Mouse (Mus musculus) heart, postnatal 0 days (tissue): ENCODE measurements around the gene Top2a. TPM values are rescaled to one million over a fixed set of nuclear protein-coding genes. Genes with fewer than 3 reads are reported as not detected.

ENCODE experiments used
- ATAC-seq: fragments of 200-750 bp; cut with Nextera tagmentation; 2 replicates; pipeline ENCODE4 v1.8.0; 2017; ENCODE audit warnings: low read depth, moderate number of reproducible peaks, moderate library complexity; ENCODE audit not compliant: insufficient read depth
- DNase-seq: peaks from one replicate; pipeline ENCODE4 v3.0.0-alpha.2; 2016; ENCODE audit warnings: low spot score
- H3K27ac ChIP-seq: fragments of 300-500 bp; sonication (generic); 2 replicates; pipeline ENCODE4 v1.5.1; 2014; ENCODE audit warnings: low read depth, mild to moderate bottlenecking
- H3K27me3 ChIP-seq: fragments of 300-500 bp; sonication (generic); 2 replicates; pipeline ENCODE4 v1.6.1; 2014; ENCODE audit warnings: low read length, mixed read lengths; ENCODE audit not compliant: control insufficient read depth, insufficient read depth
- H3K36me3 ChIP-seq: fragments of 300-500 bp; sonication (generic); replicated peaks from 2 replicates; pipeline ENCODE4 v1.6.1; 2014; ENCODE audit warnings: low read length, mixed read lengths; ENCODE audit not compliant: control insufficient read depth, insufficient read depth
- H3K4me1 ChIP-seq: fragments of 300-500 bp; sonication (generic); 2 replicates; pipeline ENCODE4 v1.6.1; 2014; ENCODE audit warnings: antibody characterized with exemption; ENCODE audit not compliant: control insufficient read depth, insufficient read depth
- H3K4me2 ChIP-seq: fragments of 300-500 bp; sonication (generic); 2 replicates; pipeline ENCODE4 v1.6.1; 2014; ENCODE audit warnings: low read depth, mild to moderate bottlenecking, low read length, moderate library complexity
- H3K4me3 ChIP-seq: fragments of 300-500 bp; sonication (generic); 2 replicates; pipeline ENCODE4 v1.5.1; 2014; ENCODE audit warnings: low read depth, low read length
- H3K9ac ChIP-seq: fragments of 300-500 bp; sonication (generic); replicated peaks from 2 replicates; pipeline ENCODE4 v1.6.1; 2014; ENCODE audit warnings: low read depth, low read length, mixed read lengths
- H3K9me3 ChIP-seq: fragments of 300-500 bp; sonication (generic); replicated peaks from 2 replicates; pipeline ENCODE4 v1.6.1; 2016; ENCODE audit warnings: low read length; ENCODE audit not compliant: control insufficient read depth
- CTCF ChIP-seq: IDR thresholded peaks from 2 replicates; pipeline ENCODE4 v1.5.1; 2016; ENCODE audit warnings: antibody characterized with exemption, control low read depth, low read depth
- EP300 ChIP-seq: IDR thresholded peaks from 2 replicates; pipeline ENCODE4 v1.6.1; 2016; ENCODE audit warnings: antibody characterized with exemption, low read depth
- WGBS: fragments of 180-500 bp; shearing (Covaris S2); extraction: QIAGEN DNeasy Blood & Tissue Kit; methylation state at CpG from one replicate; pipeline ENCODE4 v1.1.7; 2014; 5-methylcytosine and 5-hydroxymethylcytosine counted together
- polyA plus RNA-seq: library from polyadenylated mRNA; unstranded; fragments of >200 nt; fragmentation: Nextera tagmentation; extraction: Ambion mirVana; gene quantifications from 2 replicates; pipeline ENCODE4 v1.2.1, GENCODE M21; 2015
- total RNA-seq: library from RNA; depleted of rRNA; stranded (reverse); fragments of >200 nt; gene quantifications from 2 replicates; pipeline ENCODE4 v1.2.3, GENCODE M21; 2014; ENCODE audit warnings: low replicate concordance

The Top2a gene
- total and polyA plus RNA-seq, 2 experiments from 2014 or later = 38.2 to 52.9 TPM

DNA sequence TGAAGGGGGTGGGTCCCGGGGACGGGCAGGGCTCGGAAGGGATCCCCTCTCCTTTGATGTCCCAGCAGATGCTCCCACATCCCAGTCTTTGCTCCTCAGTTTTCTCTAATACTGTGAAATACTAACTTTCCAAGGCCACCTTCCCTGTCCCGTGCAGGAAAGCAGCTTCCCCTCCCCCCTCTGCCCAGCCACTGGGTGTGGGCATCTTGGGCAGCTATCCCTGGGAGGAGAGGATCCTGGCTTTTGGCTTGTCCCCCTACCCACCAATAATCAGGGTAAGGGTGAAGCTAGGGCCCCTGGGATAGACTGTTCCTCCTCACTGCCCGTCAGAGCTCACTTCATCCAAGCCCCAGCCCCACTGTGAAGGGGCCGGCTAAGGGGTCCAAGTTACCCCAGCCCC is 49.8 kb downstream of the Top2a start:
- TF ChIP-seq EP300 (no peak), CTCF (no peak)
- Histone ChIP-seq H3K36me3 (peaks cover 50% of the 10 kb centered on the region), H3K27ac (no peak overlapping the region), H3K27me3 (no peaks in the 10 kb centered on the region), H3K4me2 (no peak overlapping the region), H3K4me1 (peaks cover 13% of the 10 kb centered on the region; the same call in 1 of the 2 replicates), H3K4me3 (no peak overlapping the region), H3K9me3 (no peaks in the 10 kb centered on the region), H3K9ac (no peak overlapping the region)
- ATAC-seq = no peak
- WGBS = 87% methylated on average over 6 of the region's 6 CpGs
- DNase-seq = no peak

DNA sequence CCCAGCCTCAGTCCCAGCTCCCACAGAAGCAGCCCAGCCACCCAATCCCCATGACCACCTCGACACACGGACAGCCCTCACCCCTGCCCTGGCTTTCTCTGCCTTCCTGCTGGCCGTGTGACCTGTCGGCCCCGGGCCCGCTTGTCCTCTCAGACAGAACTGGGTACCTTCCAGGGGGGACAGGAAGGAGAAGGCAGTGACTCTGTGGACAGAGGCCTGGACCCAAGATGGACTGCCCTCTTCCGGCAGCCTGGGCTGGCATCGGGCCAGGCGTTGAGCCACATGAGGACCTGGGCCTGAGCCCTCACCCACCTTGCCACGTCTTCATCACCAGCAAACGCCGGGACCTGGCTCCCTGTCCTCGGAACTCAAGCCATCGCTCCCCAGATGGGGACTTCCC is 50.4 kb downstream of the Top2a start:
- Histone ChIP-seq H3K4me2 (no peak overlapping the region), H3K9ac (no peak overlapping the region), H3K9me3 (no peaks in the 10 kb centered on the region), H3K4me1 (peaks cover 19% of the 10 kb centered on the region), H3K4me3 (no peak overlapping the region), H3K27ac (no peak overlapping the region), H3K27me3 (no peaks in the 10 kb centered on the region), H3K36me3 (peaks cover 51% of the 10 kb centered on the region)
- no peak for ATAC-seq
- WGBS = 67% methylated on average over 14 of the region's 14 CpGs
- TF ChIP-seq CTCF (no peak), EP300 (no peak)
- no peak for DNase-seq

DNA sequence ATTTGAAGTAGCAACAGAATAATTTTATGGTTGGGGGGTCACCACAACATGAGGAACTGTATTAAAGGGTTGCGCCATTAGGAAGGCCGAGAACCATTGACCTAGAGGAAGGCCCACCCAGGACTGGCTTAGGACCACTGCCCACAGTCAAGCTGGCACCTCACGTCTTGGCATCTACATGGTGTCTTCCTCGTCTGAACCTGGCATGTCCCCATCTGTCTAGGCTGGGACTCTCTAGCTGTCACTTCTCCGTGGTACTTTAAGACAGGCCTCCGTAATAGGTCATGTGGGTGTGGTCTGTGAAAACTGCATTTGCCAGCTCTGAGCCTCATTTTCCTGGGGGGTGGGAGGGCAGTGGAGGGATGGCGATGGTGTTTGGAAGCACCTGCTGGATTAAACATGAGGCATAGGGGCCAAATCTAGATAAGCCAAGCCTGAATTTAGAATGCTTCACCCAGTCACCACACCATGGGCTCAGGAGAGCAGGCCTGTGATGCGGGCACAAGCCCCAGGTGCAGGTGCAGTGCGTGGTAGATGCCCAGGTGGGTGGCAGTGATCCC is 51.1 kb downstream of the Top2a start:
- ATAC-seq = no peak
- Histone ChIP-seq H3K27ac (no peak overlapping the region), H3K36me3 (peaks cover 58% of the 10 kb centered on the region), H3K9ac (no peak overlapping the region), H3K4me2 (no peak overlapping the region), H3K27me3 (no peaks in the 10 kb centered on the region), H3K9me3 (no peaks in the 10 kb centered on the region), H3K4me1 (peaks cover 21% of the 10 kb centered on the region), H3K4me3 (no peak overlapping the region)
- TF ChIP-seq EP300 = no peak
- no peak for TF ChIP-seq CTCF
- 83% methylated on average over 9 of the region's 9 CpGs for WGBS
- no peak for DNase-seq

DNA sequence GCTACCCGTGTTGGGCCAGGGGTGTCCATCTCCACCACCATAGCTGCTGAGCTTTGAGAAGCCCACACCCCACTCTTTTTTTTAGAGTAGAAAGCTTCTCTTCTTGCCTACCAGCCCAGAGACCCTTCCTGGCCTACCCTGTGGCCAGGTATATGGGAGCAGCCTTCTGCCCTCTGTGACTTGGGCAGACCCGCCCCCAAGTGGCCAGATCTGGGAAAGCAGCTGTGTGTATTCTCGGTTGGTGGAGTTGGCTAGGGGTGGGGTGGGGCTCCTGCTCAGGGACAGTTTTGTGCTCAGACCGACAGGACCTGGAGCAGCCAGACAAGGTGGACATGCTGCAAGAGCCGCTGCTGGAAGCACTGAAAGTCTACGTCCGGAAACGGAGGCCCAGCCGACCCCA is 51.8 kb downstream of the Top2a start:
- no peak overlapping the region for H3K4me2 ChIP-seq
- no peak overlapping the region for H3K9ac ChIP-seq
- DNase-seq = peak; percentile 62
- TF ChIP-seq CTCF (peak; percentile 89), EP300 (no peak)
- peak; percentile 58; the same call in 1 of the 2 replicates for ATAC-seq
- H3K36me3 ChIP-seq = peaks cover 63% of the 10 kb centered on the region
- no peaks in the 10 kb centered on the region for H3K9me3 ChIP-seq
- 52% methylated on average over 9 of the region's 9 CpGs for WGBS
- peaks cover 21% of the 10 kb centered on the region for H3K4me1 ChIP-seq
- no peak overlapping the region for H3K4me3 ChIP-seq
- H3K27me3 ChIP-seq = no peaks in the 10 kb centered on the region
- no peak overlapping the region for H3K27ac ChIP-seq

DNA sequence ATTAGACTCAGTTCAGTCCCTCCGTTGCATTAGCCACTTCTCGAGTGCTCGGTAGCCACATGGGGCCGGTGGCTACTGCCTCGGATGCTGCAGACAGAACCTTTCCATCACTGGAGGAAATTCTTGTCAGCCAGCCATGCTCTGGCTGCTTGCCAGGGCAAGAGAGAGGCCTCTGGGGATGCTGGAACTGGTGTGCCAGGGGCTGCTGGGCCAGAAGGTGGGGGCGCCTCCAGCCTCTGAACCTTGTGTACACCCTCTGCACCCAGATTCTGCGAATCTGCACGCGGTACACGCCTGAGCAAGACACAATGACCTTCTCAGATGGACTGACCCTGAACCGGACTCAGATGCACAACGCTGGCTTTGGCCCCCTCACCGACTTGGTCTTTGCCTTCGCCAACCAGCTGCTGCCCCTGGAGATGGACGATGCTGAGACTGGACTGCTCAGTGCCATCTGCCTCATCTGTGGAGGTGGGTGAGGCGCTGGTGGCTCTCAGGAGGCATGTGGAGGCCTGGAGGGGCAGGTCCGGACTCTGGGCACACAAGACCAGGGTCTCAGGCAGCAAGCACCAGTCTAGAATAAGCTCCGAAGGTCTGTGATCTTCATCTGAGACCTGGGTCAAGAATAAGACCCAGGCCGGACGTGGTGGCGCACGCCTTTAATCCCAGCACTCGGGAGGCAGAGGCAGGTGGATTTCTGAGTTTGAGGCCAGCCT is 52.5 kb downstream of the Top2a start:
- Histone ChIP-seq H3K4me3 (no peak overlapping the region), H3K9ac (no peak overlapping the region), H3K27me3 (no peaks in the 10 kb centered on the region), H3K36me3 (peaks cover 65% of the 10 kb centered on the region), H3K27ac (no peak overlapping the region), H3K4me1 (peaks cover 27% of the 10 kb centered on the region), H3K4me2 (no peak overlapping the region), H3K9me3 (no peaks in the 10 kb centered on the region)
- DNase-seq = peak; percentile 50
- 57% methylated on average over 23 of the region's 23 CpGs for WGBS
- ATAC-seq = no peak
- no peak for TF ChIP-seq EP300
- no peak for TF ChIP-seq CTCF
